ENCODE assay signal across 18 mouse cellular contexts in the genomic region with DNA sequence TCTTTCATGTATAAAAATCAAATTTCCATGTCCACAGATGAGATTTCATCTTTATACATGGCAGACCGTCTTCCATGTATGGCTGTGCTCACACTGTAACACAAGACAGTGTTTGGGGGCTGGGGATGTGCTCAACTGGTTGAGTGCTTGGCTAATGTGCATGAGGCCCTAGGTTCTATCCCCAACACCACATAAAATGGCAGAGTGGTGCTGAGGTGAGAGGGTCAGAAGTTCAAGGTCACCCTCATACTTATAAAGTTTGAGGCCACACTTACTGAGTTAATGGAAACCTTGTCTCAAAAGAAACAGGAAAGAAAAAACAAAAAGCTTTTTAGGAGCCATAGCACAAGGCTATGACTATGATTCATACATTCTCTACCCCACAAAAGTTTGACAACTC.
"Had no signal": no experiment of that assay in that cellular context is flagged by ENCODE, and none has a peak within 500 bp of the region (broad histone marks: within the 10 kb centered on the region; RNA-seq: fewer than 3 reads in every experiment).

No protein-coding gene starts in this region.

- ATAC-seq: midbrain, embryonic 16.5 days had no signal

- H3K4me3 ChIP-seq: midbrain, embryonic 12.5 days; myocyte; neural tube, embryonic 13.5 days; neural tube, embryonic 15.5 days had no signal

- H3K27me3 ChIP-seq: midbrain, embryonic 12.5 days; neural tube, embryonic 13.5 days; neural tube, embryonic 15.5 days had no signal

- DNase-seq: lung, adult 18-20 months; lung, embryonic 14.5 days; lung, postnatal 10 days; lung, postnatal 4 days; midbrain, embryonic 14.5 days; retina, postnatal 1 day; right cerebral cortex, adult 18-20 months; right cerebral cortex, postnatal 25 days; right cerebral cortex, postnatal 4 days; spleen, adult 18-20 months; thymus, adult 18-20 months; thymus, postnatal 14 days; thymus, postnatal 36 days had no signal

- H3K27ac ChIP-seq: midbrain, embryonic 12.5 days; neural tube, embryonic 13.5 days; neural tube, embryonic 15.5 days had no signal

- H3K9ac ChIP-seq: lung, embryonic 14.5 days; midbrain, embryonic 12.5 days; neural tube, embryonic 13.5 days; neural tube, embryonic 15.5 days had no signal

- H3K4me2 ChIP-seq: lung, embryonic 14.5 days; midbrain, embryonic 12.5 days; neural tube, embryonic 13.5 days; neural tube, embryonic 15.5 days had no signal

- H3K36me3 ChIP-seq: neural tube, embryonic 15.5 days had no signal

- H3K9me3 ChIP-seq: neural tube, embryonic 13.5 days; neural tube, embryonic 15.5 days had no signal
